In the genomic region with DNA sequence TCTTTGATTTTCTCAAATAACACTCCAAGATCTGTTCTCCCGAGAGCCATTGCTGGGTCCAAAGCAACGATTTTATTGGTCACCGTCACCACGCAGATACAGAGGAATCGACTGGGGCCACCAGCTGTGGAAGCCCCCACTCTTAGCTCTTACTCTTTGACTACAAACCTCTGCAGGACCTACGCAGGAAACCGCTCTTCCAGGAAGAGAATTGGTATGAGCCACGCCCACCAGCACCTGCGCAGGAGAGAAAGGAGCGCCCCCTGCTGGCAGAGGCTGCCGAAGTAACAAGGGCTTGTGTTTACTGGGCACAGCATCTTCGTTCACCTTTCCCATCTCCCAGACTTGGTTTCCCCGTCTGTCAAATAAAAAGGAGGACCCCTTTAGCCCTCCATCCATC, we compare ENCODE assay signal across 10 mouse cellular contexts. TPM values are rescaled to one million over a fixed set of nuclear protein-coding genes. Genes with fewer than 3 reads are reported as not detected.
DNase-seq lines count a peak whose midpoint lies in the region; ATAC-seq lines count a peak whose summit lies in the region.
"Had no signal": no experiment of that assay in that cellular context is flagged by ENCODE, and none has a peak within 500 bp of the region (broad histone marks: within the 10 kb centered on the region; RNA-seq: fewer than 3 reads in every experiment).

No protein-coding gene starts in this region.

- no peak overlapping the region for H3K27ac ChIP-seq in forebrain, embryonic 14.5 days (ENCODE audit: low read depth, low read length)
- no peak overlapping the region for H3K27ac ChIP-seq in forebrain, embryonic 16.5 days (ENCODE audit: low read length)
- no peak overlapping the region for H3K27ac ChIP-seq in midbrain, embryonic 14.5 days (replicated peaks; ENCODE audit: low read depth, low read length)
- H3K27ac ChIP-seq in midbrain, embryonic 16.5 days (ENCODE audit: low read length) = no peak overlapping the region
- H3K27ac ChIP-seq: midbrain, embryonic 12.5 days had no signal

- H3K4me1 ChIP-seq in forebrain, embryonic 14.5 days (ENCODE audit: control insufficient read depth, insufficient read depth, low read length) = no peaks in the 10 kb centered on the region
- no peaks in the 10 kb centered on the region for H3K4me1 ChIP-seq in forebrain, embryonic 16.5 days (replicated peaks; ENCODE audit: control insufficient read depth, insufficient read depth, low read length)
- no peaks in the 10 kb centered on the region for H3K4me1 ChIP-seq in midbrain, embryonic 14.5 days (ENCODE audit: control insufficient read depth, insufficient read depth, low read length)
- H3K4me1 ChIP-seq in midbrain, embryonic 16.5 days (ENCODE audit: control insufficient read depth, insufficient read depth, low read length) = no peaks in the 10 kb centered on the region
- H3K4me1 ChIP-seq: midbrain, embryonic 12.5 days had no signal

- no peaks in the 10 kb centered on the region for H3K9me3 ChIP-seq in forebrain, embryonic 14.5 days (replicated peaks; ENCODE audit: control insufficient read depth, low read length)
- H3K9me3 ChIP-seq in forebrain, embryonic 16.5 days (ENCODE audit: control insufficient read depth, low read length) = no peaks in the 10 kb centered on the region
- no peaks in the 10 kb centered on the region for H3K9me3 ChIP-seq in midbrain, embryonic 14.5 days (ENCODE audit: control insufficient read depth, low read length)
- no peaks in the 10 kb centered on the region for H3K9me3 ChIP-seq in midbrain, embryonic 16.5 days (replicated peaks; ENCODE audit: control insufficient read depth, low read length, poor library complexity, severe bottlenecking)
- H3K9me3 ChIP-seq: midbrain, embryonic 12.5 days had no signal

- H3K4me2 ChIP-seq in forebrain, embryonic 14.5 days (ENCODE audit: low read length) = peak overlapping the region; percentile 7; the same call in 1 of the 2 replicates
- no peak overlapping the region; the same call in 1 of the 2 replicates for H3K4me2 ChIP-seq in forebrain, embryonic 16.5 days (ENCODE audit: low read length)
- H3K4me2 ChIP-seq in midbrain, embryonic 14.5 days (ENCODE audit: low read length) = no peak overlapping the region
- H3K4me2 ChIP-seq in midbrain, embryonic 16.5 days (ENCODE audit: low read length) = no peak overlapping the region
- H3K4me2 ChIP-seq: midbrain, embryonic 12.5 days had no signal

- no peak overlapping the region for H3K4me3 ChIP-seq in forebrain, embryonic 14.5 days (ENCODE audit: low read depth, low read length)
- no peak overlapping the region for H3K4me3 ChIP-seq in forebrain, embryonic 16.5 days (replicated peaks; ENCODE audit: low read length)
- no peak overlapping the region for H3K4me3 ChIP-seq in midbrain, embryonic 14.5 days (replicated peaks; ENCODE audit: low read depth, low read length)
- no peak overlapping the region for H3K4me3 ChIP-seq in midbrain, embryonic 16.5 days (ENCODE audit: low read depth, low read length)
- H3K4me3 ChIP-seq: midbrain, embryonic 12.5 days had no signal

- DNase-seq in forebrain, embryonic 14.5 days (ENCODE audit: low spot score) = peak; percentile 46
- peak; percentile 63 for DNase-seq in midbrain, embryonic 14.5 days
- DNase-seq in cerebellum, adult 9-10 months = peak; percentile 23
- DNase-seq in kidney, postnatal 36 days = peak; percentile 40 to 85
- peak; percentile 15 for DNase-seq in naive thymus-derived CD4-positive, alpha-beta T cell, adult 2 months (ENCODE audit: low read depth)

- H3K36me3 ChIP-seq in forebrain, embryonic 14.5 days (ENCODE audit: control insufficient read depth, insufficient read depth, low read length) = no peaks in the 10 kb centered on the region
- H3K36me3 ChIP-seq in forebrain, embryonic 16.5 days (ENCODE audit: control insufficient read depth, insufficient read depth) = no peaks in the 10 kb centered on the region
- H3K36me3 ChIP-seq in midbrain, embryonic 14.5 days (ENCODE audit: control insufficient read depth, insufficient read depth, low read length) = no peaks in the 10 kb centered on the region
- no peaks in the 10 kb centered on the region for H3K36me3 ChIP-seq in midbrain, embryonic 16.5 days (ENCODE audit: control insufficient read depth, insufficient read depth, low read length)
- H3K36me3 ChIP-seq: midbrain, embryonic 12.5 days had no signal

- no peaks in the 10 kb centered on the region for H3K27me3 ChIP-seq in forebrain, embryonic 14.5 days (replicated peaks; ENCODE audit: control insufficient read depth, insufficient read depth, low read length)
- H3K27me3 ChIP-seq in forebrain, embryonic 16.5 days (replicated peaks; ENCODE audit: control insufficient read depth, insufficient read depth, low read length) = no peaks in the 10 kb centered on the region
- H3K27me3 ChIP-seq in midbrain, embryonic 14.5 days (ENCODE audit: control insufficient read depth, insufficient read depth, low read length) = no peaks in the 10 kb centered on the region
- H3K27me3 ChIP-seq in midbrain, embryonic 16.5 days (ENCODE audit: control insufficient read depth, insufficient read depth, low read depth, low read length) = no peaks in the 10 kb centered on the region
- H3K27me3 ChIP-seq: midbrain, embryonic 12.5 days had no signal

- no peak overlapping the region for H3K9ac ChIP-seq in forebrain, embryonic 14.5 days (ENCODE audit: low read length)
- H3K9ac ChIP-seq in forebrain, embryonic 16.5 days (replicated peaks; ENCODE audit: low read depth, low read length) = no peak overlapping the region
- no peak overlapping the region for H3K9ac ChIP-seq in midbrain, embryonic 14.5 days (replicated peaks; ENCODE audit: low read length)
- H3K9ac ChIP-seq in midbrain, embryonic 16.5 days (ENCODE audit: low read depth, low read length) = no peak overlapping the region
- H3K9ac ChIP-seq: midbrain, embryonic 12.5 days had no signal

- no peak for ATAC-seq in forebrain, embryonic 14.5 days
- no peak for ATAC-seq in forebrain, embryonic 16.5 days
- ATAC-seq in midbrain, embryonic 14.5 days (ENCODE audit: low FRiP score, low TSS enrichment) = no peak
- no peak for ATAC-seq in midbrain, embryonic 16.5 days
- no peak for ATAC-seq in monocyte, adult 5-6 weeks (replicated peaks; ENCODE audit: insufficient number of reproducible peaks, low FRiP score, low TSS enrichment, poor library complexity, severe bottlenecking)

- 36% methylated on average over 13 of the region's 13 CpGs for WGBS in forebrain, embryonic 14.5 days
- 29% methylated on average over 13 of the region's 13 CpGs for WGBS in forebrain, embryonic 16.5 days
- 30% methylated on average over 13 of the region's 13 CpGs for WGBS in midbrain, embryonic 14.5 days
- WGBS in midbrain, embryonic 16.5 days = 34% methylated on average over 13 of the region's 13 CpGs

RNA-seq across cellular contexts. Expression of gene Gsc, which starts 25.0 kb away (rescaled TPM):
- 0.40 and 0.50 TPM in 2 replicates for polyA plus RNA-seq in forebrain, embryonic 14.5 days (2014; fragmentation: Nextera tagmentation; extraction: Ambion mirVana)
- polyA plus RNA-seq in forebrain, embryonic 16.5 days (2015; fragmentation: Nextera tagmentation; extraction: Ambion mirVana) = not detected in 2 replicates
- not detected in 2 replicates for polyA plus RNA-seq in midbrain, embryonic 14.5 days (2014; fragmentation: Nextera tagmentation; extraction: Ambion mirVana)
- 0.50 and 1.0 TPM in 2 replicates for polyA plus RNA-seq in midbrain, embryonic 16.5 days (2015; fragmentation: Nextera tagmentation; extraction: Ambion mirVana)
- total RNA-seq in monocyte, adult 5-6 weeks (2017) = not detected in 3 replicates
- polyA plus RNA-seq: heart, embryonic 14.5 days had no signal

RNA-seq across cellular contexts. Expression of gene Serpina3n, which starts 41.6 kb away (rescaled TPM):
- 0.10 TPM in 1 of 2 replicates, not detected in the other for polyA plus RNA-seq in forebrain, embryonic 14.5 days (2014; fragmentation: Nextera tagmentation; extraction: Ambion mirVana)
- polyA plus RNA-seq in forebrain, embryonic 16.5 days (2015; fragmentation: Nextera tagmentation; extraction: Ambion mirVana) = 0.22 TPM in 1 of 2 replicates, not detected in the other
- polyA plus RNA-seq in midbrain, embryonic 14.5 days (2014; fragmentation: Nextera tagmentation; extraction: Ambion mirVana) = 0.16 and 0.24 TPM in 2 replicates
- 0.32 and 1.4 TPM in 2 replicates for polyA plus RNA-seq in midbrain, embryonic 16.5 days (2015; fragmentation: Nextera tagmentation; extraction: Ambion mirVana)
- not detected in 3 replicates for total RNA-seq in monocyte, adult 5-6 weeks (2017)
- polyA plus RNA-seq: midbrain, embryonic 12.5 days had no signal
